Mouse (Mus musculus): Measurements from ENCODE around the gene Eral1. TPM values are rescaled to one million over a fixed set of nuclear protein-coding genes. Genes with fewer than 3 reads are reported as not detected.

Gene Eral1
- polyA plus RNA-seq, 1 experiment from 2014 or later: 23.7 TPM

DNA sequence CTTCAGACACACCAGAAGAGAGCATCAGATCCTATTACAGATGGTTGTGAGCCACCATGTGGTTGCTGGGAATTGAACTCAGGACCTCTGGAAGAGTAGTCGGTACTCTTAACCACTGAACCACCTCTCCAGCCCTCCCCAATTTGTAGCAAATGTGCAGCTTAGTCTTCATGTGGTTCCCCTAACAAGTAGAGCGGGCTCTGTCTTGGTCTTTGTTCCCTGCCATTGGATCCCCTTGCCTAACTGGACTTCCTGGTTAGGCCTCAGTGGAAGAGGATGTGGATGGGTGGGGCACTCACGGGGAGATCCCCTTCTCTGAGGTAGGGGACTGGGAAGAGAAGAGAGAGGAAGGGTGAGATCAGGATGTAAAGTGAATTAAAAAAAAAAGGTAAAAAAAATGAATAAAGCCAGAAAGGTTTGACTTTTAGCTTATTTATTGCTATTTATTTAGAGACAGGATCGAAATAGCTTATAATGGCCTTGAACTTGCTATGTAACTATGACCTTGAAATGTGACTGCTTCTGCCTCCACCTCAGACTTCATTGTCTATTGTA lies 6.8 kb upstream of the Eral1 start:
- Histone ChIP-seq H3K4me3 (no peak overlapping the region), H3K27ac (ENCODE audit: poor library complexity, severe bottlenecking) (no peak overlapping the region), H3K9ac (no peak overlapping the region), H3K36me3 (no peaks in the 10 kb centered on the region), H3K9me3 (replicated peaks) (no peaks in the 10 kb centered on the region), H3K4me1 (replicated peaks) (peaks cover 6% of the 10 kb centered on the region; the same call in 1 of the 2 replicates), H3K4me2 (no peak overlapping the region), H3K27me3 (replicated peaks) (no peaks in the 10 kb centered on the region)
- ATAC-seq (ENCODE audit: insufficient number of reproducible peaks, low FRiP score): no peak
- WGBS: 80% methylated on average over 4 of the region's 4 CpGs

DNA sequence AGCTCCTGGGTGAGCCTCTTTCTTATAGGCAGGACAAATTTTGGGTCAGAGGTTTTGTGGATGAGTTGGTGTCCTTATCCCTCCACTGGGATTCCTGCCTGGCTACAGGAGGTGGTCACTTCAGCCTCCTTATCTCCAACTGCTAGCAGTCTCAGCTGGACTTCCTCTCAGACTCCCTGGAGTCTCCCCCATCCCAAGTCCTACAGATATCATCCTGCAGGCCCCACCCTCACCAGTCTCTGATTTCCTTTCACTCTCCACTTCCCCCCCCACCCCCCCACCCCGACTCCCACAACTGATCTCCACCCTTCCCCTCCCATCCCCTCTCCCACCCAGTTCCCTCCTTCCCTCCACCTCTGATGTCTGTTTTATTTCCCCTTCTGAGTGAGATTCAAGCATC lies 3.4 kb upstream of the Eral1 start:
- Histone ChIP-seq H3K4me2 (no peak overlapping the region), H3K4me3 (no peak overlapping the region), H3K9ac (no peak overlapping the region), H3K27me3 (replicated peaks) (no peaks in the 10 kb centered on the region), H3K27ac (ENCODE audit: poor library complexity, severe bottlenecking) (no peak overlapping the region; the same call in 1 of the 2 replicates), H3K36me3 (no peaks in the 10 kb centered on the region), H3K4me1 (replicated peaks) (peaks cover 19% of the 10 kb centered on the region), H3K9me3 (replicated peaks) (no peaks in the 10 kb centered on the region)
- no peak for ATAC-seq (ENCODE audit: insufficient number of reproducible peaks, low FRiP score)
- WGBS: 6% methylated on average over 1 of the region's 1 CpGs

GRCm38 (mm10) chr11:78074666-78075065 lies 5.5 kb downstream of the Eral1 start:
- Histone ChIP-seq H3K9me3 (replicated peaks) (no peaks in the 10 kb centered on the region), H3K9ac (no peak overlapping the region), H3K4me1 (replicated peaks) (peaks cover 18% of the 10 kb centered on the region), H3K27me3 (replicated peaks) (no peaks in the 10 kb centered on the region), H3K36me3 (peaks cover 64% of the 10 kb centered on the region), H3K4me2 (peak overlapping the region; percentile 16), H3K4me3 (no peak overlapping the region), H3K27ac (ENCODE audit: poor library complexity, severe bottlenecking) (no peak overlapping the region)
- WGBS: 86% methylated on average over 4 of the region's 4 CpGs
- no peak for ATAC-seq (ENCODE audit: insufficient number of reproducible peaks, low FRiP score)

DNA sequence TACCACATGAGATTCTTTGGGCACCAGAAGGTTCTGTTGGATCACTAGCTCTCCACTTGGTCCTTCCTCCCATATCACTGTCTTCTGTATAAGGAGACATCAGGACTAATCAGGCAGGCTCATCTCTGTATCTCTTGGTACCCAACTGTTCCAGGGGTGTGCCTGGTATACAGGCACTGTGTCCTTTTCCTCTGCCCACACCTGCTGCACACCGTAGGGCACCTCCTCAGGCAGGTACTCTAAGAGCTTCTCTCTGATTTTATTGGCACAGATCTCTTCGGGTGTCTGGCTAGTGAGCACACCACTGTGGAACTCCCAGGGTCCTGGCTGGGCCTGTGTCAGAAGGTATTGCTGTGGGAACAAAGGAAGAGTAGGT lies 5.9 kb downstream of the Eral1 start:
- Histone ChIP-seq H3K27me3 (replicated peaks) (no peaks in the 10 kb centered on the region), H3K4me2 (peak overlapping the region; percentile 16), H3K9ac (no peak overlapping the region), H3K27ac (ENCODE audit: poor library complexity, severe bottlenecking) (peak overlapping the region; percentile 24; the same call in 1 of the 2 replicates), H3K4me1 (replicated peaks) (peaks cover 19% of the 10 kb centered on the region), H3K9me3 (replicated peaks) (no peaks in the 10 kb centered on the region), H3K36me3 (peaks cover 64% of the 10 kb centered on the region), H3K4me3 (peak overlapping the region; percentile 14; the same call in 1 of the 2 replicates)
- WGBS: 71% methylated on average over 2 of the region's 2 CpGs
- ATAC-seq (ENCODE audit: insufficient number of reproducible peaks, low FRiP score): no peak

DNA sequence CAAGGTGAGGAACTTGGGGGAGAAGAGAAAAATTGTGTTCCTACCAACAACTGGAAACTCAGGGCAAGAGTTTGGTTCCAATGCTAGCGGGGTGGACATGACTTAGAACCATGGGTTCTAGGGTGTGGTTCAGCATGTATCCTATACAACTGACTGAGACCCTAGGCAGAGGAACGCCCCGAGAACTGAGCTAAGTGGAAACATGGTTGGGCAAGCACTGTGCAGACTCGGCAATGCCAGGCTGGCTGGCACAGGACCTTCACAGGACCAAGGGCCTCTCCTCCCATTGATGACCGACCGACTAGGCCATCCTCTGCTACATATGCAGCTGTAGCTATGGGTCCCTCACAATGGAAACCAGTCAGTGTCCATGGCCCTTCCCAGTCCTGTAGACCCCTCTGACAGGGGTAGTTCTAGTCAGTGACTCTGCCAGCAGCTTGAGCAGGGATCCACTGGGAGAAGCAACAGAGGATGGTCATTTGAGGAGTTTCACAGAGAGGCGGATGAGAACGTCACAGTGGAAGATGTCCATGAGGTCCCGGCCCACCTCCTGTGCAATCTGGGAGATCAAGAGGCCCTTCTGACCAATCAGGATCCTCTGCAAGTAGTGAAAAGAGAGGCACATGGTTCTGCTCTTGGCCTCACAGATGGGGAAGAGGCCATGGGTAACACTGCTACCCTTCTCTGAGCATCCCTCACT lies 6.5 kb downstream of the Eral1 start:
- Histone ChIP-seq H3K9me3 (replicated peaks) (no peaks in the 10 kb centered on the region), H3K36me3 (peaks cover 64% of the 10 kb centered on the region), H3K27ac (ENCODE audit: poor library complexity, severe bottlenecking) (peak overlapping the region; percentile 3; the same call in 1 of the 2 replicates), H3K27me3 (replicated peaks) (no peaks in the 10 kb centered on the region), H3K4me3 (peak overlapping the region; percentile 14), H3K4me2 (peak overlapping the region; percentile 16), H3K9ac (no peak overlapping the region), H3K4me1 (replicated peaks) (peaks cover 15% of the 10 kb centered on the region)
- peak; percentile 16; the same call in 1 of the 2 replicates for ATAC-seq (ENCODE audit: insufficient number of reproducible peaks, low FRiP score)
- WGBS: 87% methylated on average over 9 of the region's 9 CpGs

- H3K27me3 ChIP-seq (replicated peaks): no peaks in the 10 kb centered on the region
- H3K27ac ChIP-seq (ENCODE audit: poor library complexity, severe bottlenecking): peak overlapping the region; percentile 72
- peak overlapping the region; percentile 52 for H3K9ac ChIP-seq
- 20% methylated on average over 6 of the region's 6 CpGs for WGBS
- H3K9me3 ChIP-seq (replicated peaks): no peaks in the 10 kb centered on the region
- peak; percentile 55; the same call in 1 of the 2 replicates for ATAC-seq (ENCODE audit: insufficient number of reproducible peaks, low FRiP score)
- H3K4me3 ChIP-seq: peak overlapping the region; percentile 31
- peaks cover 15% of the 10 kb centered on the region for H3K4me1 ChIP-seq (replicated peaks)
- H3K36me3 ChIP-seq: peaks cover 57% of the 10 kb centered on the region
- H3K4me2 ChIP-seq: peak overlapping the region; percentile 48
Measured at GRCm38 (mm10) chr11:78072425-78073130, 7.6 kb downstream of the Eral1 start.

- Histone ChIP-seq H3K4me3 (peak overlapping the region; percentile 31), H3K36me3 (peaks cover 51% of the 10 kb centered on the region), H3K27ac (ENCODE audit: poor library complexity, severe bottlenecking) (peak overlapping the region; percentile 72), H3K4me1 (replicated peaks) (peaks cover 15% of the 10 kb centered on the region), H3K9me3 (replicated peaks) (no peaks in the 10 kb centered on the region), H3K9ac (0 out of 2 replicates have a peak overlapping the region, but pooled peaks have one; percentile 11), H3K27me3 (replicated peaks) (no peaks in the 10 kb centered on the region), H3K4me2 (peak overlapping the region; percentile 48; the same call in 1 of the 2 replicates)
- ATAC-seq (ENCODE audit: insufficient number of reproducible peaks, low FRiP score): no peak
- 51% methylated on average over 5 of the region's 5 CpGs for WGBS
Measured at GRCm38 (mm10) chr11:78071938-78072337, 8.2 kb downstream of the Eral1 start.

- H3K4me3 ChIP-seq: no peak overlapping the region
- H3K4me1 ChIP-seq (replicated peaks): peaks cover 15% of the 10 kb centered on the region
- ATAC-seq (ENCODE audit: insufficient number of reproducible peaks, low FRiP score): peak; percentile 84
- 26% methylated on average over 6 of the region's 6 CpGs for WGBS
- H3K9ac ChIP-seq: no peak overlapping the region
- peaks cover 29% of the 10 kb centered on the region for H3K36me3 ChIP-seq
- no peaks in the 10 kb centered on the region for H3K27me3 ChIP-seq (replicated peaks)
- H3K9me3 ChIP-seq (replicated peaks): no peaks in the 10 kb centered on the region
- H3K4me2 ChIP-seq: peak overlapping the region; percentile 22; the same call in 1 of the 2 replicates
- peak overlapping the region; percentile 39 for H3K27ac ChIP-seq (ENCODE audit: poor library complexity, severe bottlenecking)
Measured at GRCm38 (mm10) chr11:78069646-78070045, 10.5 kb downstream of the Eral1 start.

GRCm38 (mm10) chr11:78069130-78069529 lies 11.1 kb downstream of the Eral1 start:
- no peaks in the 10 kb centered on the region for H3K27me3 ChIP-seq (replicated peaks)
- H3K27ac ChIP-seq (ENCODE audit: poor library complexity, severe bottlenecking): no peak overlapping the region; the same call in 1 of the 2 replicates
- H3K4me3 ChIP-seq: no peak overlapping the region
- WGBS: 70% methylated on average over 5 of the region's 5 CpGs
- 0 out of 2 replicates have a peak overlapping the region, but pooled peaks have one; percentile 22 for H3K4me2 ChIP-seq
- no peak for ATAC-seq (ENCODE audit: insufficient number of reproducible peaks, low FRiP score)
- peaks cover 24% of the 10 kb centered on the region for H3K36me3 ChIP-seq
- H3K9ac ChIP-seq: no peak overlapping the region
- no peaks in the 10 kb centered on the region for H3K9me3 ChIP-seq (replicated peaks)
- peaks cover 15% of the 10 kb centered on the region for H3K4me1 ChIP-seq (replicated peaks)

- no peak overlapping the region for H3K4me3 ChIP-seq
- H3K36me3 ChIP-seq: peaks cover 10% of the 10 kb centered on the region
- H3K9ac ChIP-seq: no peak overlapping the region
- H3K9me3 ChIP-seq (replicated peaks): no peaks in the 10 kb centered on the region
- H3K27ac ChIP-seq (ENCODE audit: poor library complexity, severe bottlenecking): no peak overlapping the region
- no peak overlapping the region for H3K4me2 ChIP-seq
- H3K27me3 ChIP-seq (replicated peaks): no peaks in the 10 kb centered on the region
- peaks cover 12% of the 10 kb centered on the region for H3K4me1 ChIP-seq (replicated peaks)
- 75% methylated on average over 5 of the region's 5 CpGs for WGBS
- ATAC-seq (ENCODE audit: insufficient number of reproducible peaks, low FRiP score): no peak
Measured at GRCm38 (mm10) chr11:78067566-78067965, 12.6 kb downstream of the Eral1 start.

- peaks cover 1% of the 10 kb centered on the region; the same call in 1 of the 2 replicates for H3K36me3 ChIP-seq
- no peak for ATAC-seq (ENCODE audit: insufficient number of reproducible peaks, low FRiP score)
- no peaks in the 10 kb centered on the region for H3K27me3 ChIP-seq (replicated peaks)
- peaks cover 11% of the 10 kb centered on the region for H3K4me1 ChIP-seq (replicated peaks)
- H3K27ac ChIP-seq (ENCODE audit: poor library complexity, severe bottlenecking): no peak overlapping the region
- no peak overlapping the region for H3K9ac ChIP-seq
- H3K4me3 ChIP-seq: no peak overlapping the region
- WGBS: 60% methylated on average over 2 of the region's 2 CpGs
- H3K4me2 ChIP-seq: 0 out of 2 replicates have a peak overlapping the region, but pooled peaks have one; percentile 0
- H3K9me3 ChIP-seq (replicated peaks): no peaks in the 10 kb centered on the region
Measured at GRCm38 (mm10) chr11:78066641-78067040, 13.5 kb downstream of the Eral1 start.

All from heart, embryonic 12.5 days (tissue).